Mouse (Mus musculus) heart, postnatal 14 days (tissue): Measurements from ENCODE around the gene Sfxn2. TPM values are rescaled to one million over a fixed set of nuclear protein-coding genes. Genes with fewer than 3 reads are reported as not detected.

Experiments
- DNase-seq, 2 experiments: peaks; one replicate each; pipeline ENCODE4 v3.0.0; 2021 to 2022
- intact Hi-C: fragments of 180-260 bp; cut with DNase I; formaldehyde crosslinking; loops from one replicate; pipeline ENCODE4 v1.15.1; 2025
- long read RNA-seq, 2 experiments: library from polyadenylated mRNA; stranded (forward); transcript quantifications; one replicate each; pipeline ENCODE4 v2.0.0; 2021
- total RNA-seq, 2 experiments: library from RNA; stranded (reverse); gene quantifications; 2 replicates each; pipeline ENCODE4 v1.2.3; 2021

Sfxn2 gene
- 1 to 10 TPM; 4.1 to 5.3 TPM for total RNA-seq
- long read RNA-seq, experiment 1, partial matches to known transcripts = 0 of 1 reads
- long read RNA-seq, experiment 1, other reads (novel, unspliced or antisense) = 0 of 1 reads
- long read RNA-seq, experiment 2, partial matches to known transcripts = 0 of 1 reads
- long read RNA-seq, experiment 2, other reads (novel, unspliced or antisense) = 1 of 1 reads

GRCm38 (mm10) chr19:46572951-46573937 is at the start of gene Sfxn2, which contains the start of gene Arl3:
Gene Sfxn2, plus strand, starts transcription at chr19:46573365.
Gene Arl3, minus strand, starts transcription at chr19:46573198.
- intact Hi-C loops = no loop called here

GRCm38 (mm10) chr19:46523480-46524151 is 49.5 kb upstream of the Sfxn2 start:
- peak; percentile 65 to 68 for DNase-seq
- intact Hi-C loops = loop anchor here (2.0 to 5.0 kb wide), 3 partner anchors 13 to 126 kb away; partner anchors contain the start of genes Actr1a and Sufu

More at GRCm38 (mm10) chr19:46572951-46573937, at the start of gene Sfxn2, which contains the start of gene Arl3:
- peak; percentile 94 to 95 for DNase-seq

- DNase-seq = no peak
- intact Hi-C loops = loop anchor here (2.0 to 5.0 kb wide), 2 partner anchors 13 to 127 kb away; partner anchors contain the start of genes Actr1a and Sufu
Measured at GRCm38 (mm10) chr19:46524152-46524544, 49.0 kb upstream of the Sfxn2 start.

- DNase-seq = peak; percentile 84 to 87
- intact Hi-C loops = loop anchor here (2.0 to 5.0 kb wide), 2 partner anchors 14 to 127 kb away; partner anchors contain the start of genes Actr1a and Sufu
Measured at GRCm38 (mm10) chr19:46524601-46525321, 48.4 kb upstream of the Sfxn2 start.

GRCm38 (mm10) chr19:46525691-46526631 is 47.2 kb upstream of the Sfxn2 start:
- DNase-seq = no peak
- intact Hi-C loops = loop anchor here (2.0 kb wide), 1 partner anchor 15 kb away; no protein-coding TSS in a partner anchor

GRCm38 (mm10) chr19:46527632-46528528 is 45.3 kb upstream of the Sfxn2 start:
- no peak for DNase-seq

GRCm38 (mm10) chr19:46528529-46529213 is 44.5 kb upstream of the Sfxn2 start:
- intact Hi-C loops = loop anchor here (2.0 kb wide), 1 partner anchor 34 kb away; no protein-coding TSS in a partner anchor
- DNase-seq = peak; percentile 66 to 72

More at GRCm38 (mm10) chr19:46527632-46528528, 45.3 kb upstream of the Sfxn2 start:
- intact Hi-C loops = loop anchor here (2.0 kb wide), 1 partner anchor 35 kb away; no protein-coding TSS in a partner anchor

GRCm38 (mm10) chr19:46529601-46530448 is 43.3 kb upstream of the Sfxn2 start:
- intact Hi-C loops = loop anchor here (2.0 kb wide), 1 partner anchor 33 kb away; no protein-coding TSS in a partner anchor
- no peak for DNase-seq

- intact Hi-C loops = no loop called here
- DNase-seq = no peak
Measured at GRCm38 (mm10) chr19:46530449-46530990, 42.6 kb upstream of the Sfxn2 start.

GRCm38 (mm10) chr19:46531071-46532030 is 41.8 kb upstream of the Sfxn2 start:
- intact Hi-C loops = no loop called here
- no peak for DNase-seq

GRCm38 (mm10) chr19:46532031-46532688 is 41.0 kb upstream of the Sfxn2 start:
- peak; percentile 62 to 71 for DNase-seq
- intact Hi-C loops = no loop called here

GRCm38 (mm10) chr19:46533066-46533465 is 40.1 kb upstream of the Sfxn2 start:
- no peak for DNase-seq
- intact Hi-C loops = no loop called here

- no peak for DNase-seq
- intact Hi-C loops = no loop called here
Measured at GRCm38 (mm10) chr19:46533525-46533924, 39.6 kb upstream of the Sfxn2 start.

- intact Hi-C loops = no loop called here
Measured at GRCm38 (mm10) chr19:46534542-46535098, 38.5 kb upstream of the Sfxn2 start.

More at GRCm38 (mm10) chr19:46534542-46535098, 38.5 kb upstream of the Sfxn2 start:
- DNase-seq = no peak
